Mouse (Mus musculus) liver, embryonic 14.5 days (tissue): ENCODE data around the gene Qars. TPM values are rescaled to one million over a fixed set of nuclear protein-coding genes. Genes with fewer than 3 reads are reported as not detected.

Experiments
- ATAC-seq: fragments of 200-750 bp; cut with Nextera tagmentation; 2 replicates; pipeline ENCODE4 v1.8.0; 2017; ENCODE audit warnings: moderate number of reproducible peaks, mild to moderate bottlenecking, moderate library complexity; ENCODE audit not compliant: insufficient read depth
- DNase-seq, 3 experiments: peaks; one replicate each; pipeline ENCODE4 v3.0.0-alpha.2; 2012 to 2013; ENCODE audit warnings: low read depth in 3 of 3, low spot score in 3 of 3
- H3K27ac ChIP-seq: fragments of 300-500 bp; sonication (generic); 2 replicates; pipeline ENCODE4 v1.5.1; 2014; ENCODE audit warnings: moderate library complexity, mild to moderate bottlenecking, control low read depth, inconsistent platforms
- H3K27me3 ChIP-seq: fragments of 300-500 bp; sonication (generic); 2 replicates; pipeline ENCODE4 v1.6.1; 2014; ENCODE audit warnings: mild to moderate bottlenecking, low read length, moderate library complexity; ENCODE audit not compliant: control insufficient read depth, insufficient read depth
- H3K36me3 ChIP-seq: fragments of 300-500 bp; sonication (generic); replicated peaks from 2 replicates; pipeline ENCODE4 v1.6.1; 2014; ENCODE audit warnings: low read depth; ENCODE audit not compliant: control insufficient read depth, insufficient read depth
- H3K4me1 ChIP-seq, 2 experiments: fragments of 200-500 bp in 1 of 2; fragments of 300-500 bp in 1 of 2; sonication (generic) in 1 of 2; replicated peaks; 2 replicates each; pipeline ENCODE4 v1.6.1; 2012 to 2014; ENCODE audit warnings: antibody characterized with exemption in 1 of 2, inconsistent platforms in 1 of 2, low read length in 1 of 2; ENCODE audit not compliant: control insufficient read depth in 2 of 2, insufficient read depth in 2 of 2
- H3K4me2 ChIP-seq: fragments of 300-500 bp; sonication (generic); 2 replicates; pipeline ENCODE4 v1.6.1; 2014; ENCODE audit warnings: low read depth, mild to moderate bottlenecking, control low read depth, moderate library complexity
- H3K4me3 ChIP-seq, 2 experiments: fragments of 200-500 bp in 1 of 2; fragments of 300-500 bp in 1 of 2; sonication (generic) in 1 of 2; 2 replicates each; pipeline ENCODE4 v1.5.1; 2012 to 2014; ENCODE audit warnings: low read depth in 2 of 2, low read length in 2 of 2, mild to moderate bottlenecking in 2 of 2, control low read depth in 1 of 2, inconsistent platforms in 1 of 2, moderate library complexity in 1 of 2; ENCODE audit not compliant: insufficient read depth in 1 of 2
- H3K9ac ChIP-seq: fragments of 300-500 bp; sonication (generic); replicated peaks from 2 replicates; pipeline ENCODE4 v1.6.1; 2014; ENCODE audit warnings: mild to moderate bottlenecking, control low read depth, moderate library complexity
- H3K9me3 ChIP-seq: fragments of 300-500 bp; sonication (generic); 2 replicates; pipeline ENCODE4 v1.6.1; 2016; ENCODE audit warnings: low read length, mixed read lengths; ENCODE audit not compliant: control insufficient read depth
- CTCF ChIP-seq: IDR thresholded peaks from 2 replicates; pipeline ENCODE4 v1.5.1; 2016; ENCODE audit warnings: antibody characterized with exemption, low read depth, control low read depth
- EP300 ChIP-seq: IDR thresholded peaks from 2 replicates; pipeline ENCODE4 v1.6.1; 2016; ENCODE audit warnings: antibody characterized with exemption, low read depth
- WGBS: fragments of 180-500 bp; shearing (Covaris S2); extraction: QIAGEN DNeasy Blood & Tissue Kit; methylation state at CpG from one replicate; pipeline ENCODE4 v1.1.7; 2014; ENCODE audit not compliant: insufficient replicate concordance; 5-methylcytosine and 5-hydroxymethylcytosine counted together
- polyA plus RNA-seq, 2 experiments: library from polyadenylated mRNA; depleted of rRNA in 1 of 2; stranded (reverse) in 1 of 2; unstranded in 1 of 2; fragments of >200 nt; fragmentation: Nextera tagmentation in 1 of 2; extraction: Ambion mirVana in 1 of 2; gene quantifications; 2 replicates each; pipeline versions ENCODE4 v1.2.1 to v1.2.3; 2012 to 2014

Gene Qars
- polyA plus RNA-seq, 2 experiments, result 65.8 to 88.6 TPM

DNA sequence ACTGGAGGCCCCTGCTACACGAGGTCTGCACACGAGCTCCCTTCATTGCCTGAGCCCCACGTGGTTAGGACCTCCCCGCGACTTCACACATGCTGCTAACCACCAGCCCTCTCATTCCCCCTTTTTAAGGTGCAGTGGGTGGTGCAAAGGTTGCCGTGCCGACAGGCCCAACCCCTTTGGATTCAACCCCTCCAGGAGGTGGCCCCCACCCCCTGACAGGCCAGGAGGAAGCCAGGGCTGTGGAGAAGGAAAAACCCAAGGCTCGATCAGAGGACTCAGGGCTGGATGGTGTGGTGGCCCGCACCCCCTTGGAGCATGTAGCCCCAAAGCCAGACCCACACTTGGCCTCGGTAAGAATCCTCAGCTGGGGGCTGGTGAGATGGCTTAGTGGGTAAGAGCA, 12.6 kb upstream of the Qars start:
- TF ChIP-seq CTCF, result no peak
- TF ChIP-seq EP300, result no peak

DNA sequence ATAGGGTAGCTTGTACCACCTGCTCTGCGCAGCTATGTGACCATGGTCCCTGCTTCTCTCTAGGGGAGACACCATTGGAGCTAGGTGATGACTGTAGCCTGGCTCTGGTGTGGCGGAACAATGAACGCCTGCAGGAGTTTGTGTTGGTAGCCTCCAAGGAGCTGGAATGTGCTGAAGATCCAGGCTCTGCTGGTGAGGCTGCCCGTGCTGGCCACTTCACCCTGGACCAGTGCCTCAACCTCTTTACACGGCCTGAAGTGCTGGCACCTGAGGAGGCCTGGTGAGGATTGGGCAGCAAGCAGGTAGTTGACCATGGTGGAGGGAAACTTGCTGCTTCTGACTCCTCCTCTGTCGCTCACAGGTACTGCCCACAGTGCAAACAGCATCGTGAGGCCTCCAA, 8.3 kb upstream of the Qars start:
- no peak for DNase-seq
- H3K4me3 ChIP-seq, result no peak overlapping the region
- H3K9me3 ChIP-seq, result no peaks in the 10 kb centered on the region
- WGBS, result 79% methylated on average over 7 of the region's 7 CpGs
- no peak overlapping the region for H3K27ac ChIP-seq
- H3K36me3 ChIP-seq, result peaks cover 74% of the 10 kb centered on the region
- ATAC-seq, result no peak
- H3K4me1 ChIP-seq, result no peaks in the 10 kb centered on the region
- no peak for TF ChIP-seq CTCF
- no peak for TF ChIP-seq EP300
- H3K27me3 ChIP-seq, result no peaks in the 10 kb centered on the region
- H3K9ac ChIP-seq, result no peak overlapping the region
- no peak overlapping the region for H3K4me2 ChIP-seq

More for the DNA sequence above, 12.6 kb upstream of the Qars start:
- DNase-seq (no peak), ATAC-seq (no peak)
- Histone ChIP-seq H3K9ac (no peak overlapping the region), H3K27ac (no peak overlapping the region), H3K36me3 (peaks cover 74% of the 10 kb centered on the region), H3K9me3 (no peaks in the 10 kb centered on the region), H3K4me2 (no peak overlapping the region), H3K4me3 (no peak overlapping the region), H3K4me1 (peaks cover 7 to 8% of the 10 kb centered on the region in 2 experiments), H3K27me3 (no peaks in the 10 kb centered on the region)
- 74% methylated on average over 10 of the region's 10 CpGs for WGBS

DNA sequence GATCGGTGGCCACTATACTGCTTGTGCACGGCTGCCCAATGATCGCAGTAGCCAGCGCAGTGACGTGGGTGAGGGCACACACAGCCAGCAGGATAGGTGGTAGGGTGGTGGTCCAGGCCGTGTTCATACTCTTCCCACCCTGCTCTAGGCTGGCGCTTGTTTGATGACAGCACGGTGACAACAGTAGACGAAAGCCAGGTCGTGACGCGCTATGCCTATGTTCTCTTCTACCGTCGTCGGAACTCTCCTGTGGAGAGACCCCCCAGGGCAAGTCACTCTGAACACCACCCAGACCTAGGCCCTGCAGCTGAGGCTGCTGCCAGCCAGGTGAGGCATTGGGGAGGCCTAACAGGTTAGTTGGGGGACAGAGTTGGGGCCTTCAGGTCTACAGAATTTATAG, 7.6 kb upstream of the Qars start:
- DNase-seq, result no peak
- no peak for TF ChIP-seq CTCF
- TF ChIP-seq EP300, result no peak
- Histone ChIP-seq H3K9me3 (no peaks in the 10 kb centered on the region), H3K4me2 (no peak overlapping the region), H3K9ac (no peak overlapping the region), H3K27me3 (no peaks in the 10 kb centered on the region), H3K36me3 (peaks cover 67% of the 10 kb centered on the region), H3K4me1 (no peaks in the 10 kb centered on the region), H3K4me3 (no peak overlapping the region), H3K27ac (no peak overlapping the region)
- no peak for ATAC-seq
- WGBS, result 91% methylated on average over 15 of the region's 15 CpGs

DNA sequence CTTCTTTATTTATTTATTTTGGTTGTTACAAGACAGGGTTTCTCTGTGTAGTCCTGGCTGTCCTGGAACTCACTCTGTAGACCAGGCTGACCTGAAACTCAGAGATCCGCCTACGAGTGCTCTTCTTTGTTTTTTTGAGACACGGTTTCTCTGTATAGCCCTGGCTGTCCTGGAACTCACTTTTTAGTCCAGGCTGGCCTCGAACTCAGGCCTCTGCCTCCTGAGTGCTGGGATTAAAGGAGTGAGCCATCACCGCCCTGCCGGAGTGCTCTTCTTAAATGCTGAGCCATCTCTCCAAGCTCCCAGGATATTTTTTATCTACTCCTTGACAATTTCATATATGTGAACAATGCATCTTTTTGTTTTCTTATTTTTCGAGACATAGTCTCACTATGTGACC, 605 bp upstream of the Qars start:
- no peaks in the 10 kb centered on the region for H3K27me3 ChIP-seq
- H3K9ac ChIP-seq, result no peak overlapping the region
- peaks cover 7 to 12% of the 10 kb centered on the region in 2 experiments; a peak in 3 of 4 replicates for H3K4me1 ChIP-seq
- no peak overlapping the region for H3K27ac ChIP-seq
- no peak for TF ChIP-seq CTCF
- ATAC-seq (no peak), DNase-seq (no peak)
- 77% methylated on average over 7 of the region's 7 CpGs for WGBS
- H3K9me3 ChIP-seq, result no peaks in the 10 kb centered on the region
- H3K36me3 ChIP-seq, result peaks cover 20% of the 10 kb centered on the region
- peak overlapping the region in 1 of 2 experiments; percentile 73; a peak in 2 of 4 replicates for H3K4me3 ChIP-seq
- H3K4me2 ChIP-seq, result peak overlapping the region; percentile 98

DNA sequence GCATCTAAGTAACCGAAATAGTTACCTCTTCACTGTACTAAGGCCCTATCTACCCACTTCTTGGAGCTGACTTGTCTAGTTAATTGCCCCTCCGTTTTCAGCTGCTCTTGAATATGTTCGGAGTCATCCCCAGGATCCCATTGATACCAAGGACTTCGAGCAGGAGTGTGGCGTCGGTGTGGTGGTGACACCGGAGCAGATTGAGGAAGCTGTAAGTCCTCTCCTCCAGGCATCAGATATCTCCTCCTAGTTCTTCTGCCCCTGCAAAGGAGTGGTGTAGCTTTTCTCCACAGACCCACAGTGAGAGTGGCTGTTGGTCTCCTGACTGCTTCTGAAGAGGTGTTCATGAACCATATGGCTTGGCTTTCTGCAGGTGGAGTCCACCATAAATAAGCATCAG, 1.3 kb downstream of the Qars start:
- DNase-seq (no peak), ATAC-seq (no peak)
- no peak overlapping the region; the same call in 1 of the 2 replicates for H3K27ac ChIP-seq
- H3K36me3 ChIP-seq, result peaks cover 38% of the 10 kb centered on the region
- H3K4me3 ChIP-seq, result peak overlapping the region; percentile 73 to 83
- H3K9me3 ChIP-seq, result no peaks in the 10 kb centered on the region
- 61% methylated on average over 7 of the region's 7 CpGs for WGBS
- peak overlapping the region; percentile 98 for H3K4me2 ChIP-seq
- H3K9ac ChIP-seq, result peak overlapping the region; percentile 70
- TF ChIP-seq EP300 (no peak), CTCF (no peak)
- no peaks in the 10 kb centered on the region for H3K27me3 ChIP-seq
- H3K4me1 ChIP-seq, result peaks cover 7 to 12% of the 10 kb centered on the region in 2 experiments; a peak in 3 of 4 replicates
